Mouse (Mus musculus) heart, postnatal 36 days (tissue): Measurements from ENCODE around the gene Phospho2. TPM values are rescaled to one million over a fixed set of nuclear protein-coding genes. Genes with fewer than 3 reads are reported as not detected.
A peak's percentile ranks its signal among the peaks of the same experiment; 100 is the strongest.

ENCODE experiments used
- DNase-seq, 2 experiments: peaks; one replicate each; pipeline ENCODE4 v3.0.0; 2021 to 2022
- intact Hi-C: fragments of 180-260 bp; cut with DNase I; formaldehyde crosslinking; loops from one replicate; pipeline ENCODE4 v1.15.1; 2025
- total RNA-seq, 2 experiments: library from RNA; stranded (reverse); gene quantifications; 2 replicates each; pipeline ENCODE4 v1.2.3; 2021

The Phospho2 gene
- total RNA-seq, 2 experiments from 2014 or later, result 22.7 to 24.1 TPM

GRCm38 (mm10) chr2:69822361-69823128 is 33.1 kb downstream of the Phospho2 start:
- intact Hi-C loops, result loop anchor here (1.0 to 2.0 kb wide), 2 partner anchors 19 to 38 kb away; partner anchors contain the start of gene Ssb
- DNase-seq, result peak; percentile 42 to 56

DNA sequence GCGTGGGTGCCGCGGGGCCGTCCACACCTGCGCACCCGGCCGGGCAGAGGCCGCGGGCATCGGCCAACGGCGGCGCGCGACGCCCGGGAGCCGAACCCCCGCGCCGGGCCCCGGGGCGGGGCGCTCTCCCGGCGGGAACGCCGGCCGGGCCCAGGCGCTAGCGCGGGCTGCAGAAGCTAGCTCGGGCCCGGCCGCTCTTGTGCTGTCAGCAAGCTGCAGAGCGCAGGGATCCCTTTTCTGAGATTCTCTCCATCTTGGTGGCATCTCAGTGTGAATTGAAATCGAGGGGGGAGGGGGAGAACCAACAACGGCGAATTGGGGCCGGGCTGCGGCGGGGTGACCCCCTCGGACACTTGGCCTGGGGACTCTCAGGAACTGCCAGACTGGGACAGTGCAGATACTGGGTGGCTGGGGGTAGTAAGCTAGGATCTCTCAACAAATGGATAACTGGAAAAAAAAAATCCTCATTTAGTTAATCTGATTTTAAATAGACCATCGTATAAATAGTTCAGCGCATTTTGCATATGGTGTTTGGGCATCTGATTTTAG is 33.8 kb downstream of the Phospho2 start:
- peak in 1 of 2 experiments; percentile 32 for DNase-seq
- intact Hi-C loops, result loop anchor here (1.0 to 2.0 kb wide), 2 partner anchors 20 to 38 kb away; partner anchors contain the start of gene Ssb

- intact Hi-C loops, result no loop called here
- DNase-seq, result no peak
Observed at GRCm38 (mm10) chr2:69825898-69826297, 36.5 kb downstream of the Phospho2 start.

DNA sequence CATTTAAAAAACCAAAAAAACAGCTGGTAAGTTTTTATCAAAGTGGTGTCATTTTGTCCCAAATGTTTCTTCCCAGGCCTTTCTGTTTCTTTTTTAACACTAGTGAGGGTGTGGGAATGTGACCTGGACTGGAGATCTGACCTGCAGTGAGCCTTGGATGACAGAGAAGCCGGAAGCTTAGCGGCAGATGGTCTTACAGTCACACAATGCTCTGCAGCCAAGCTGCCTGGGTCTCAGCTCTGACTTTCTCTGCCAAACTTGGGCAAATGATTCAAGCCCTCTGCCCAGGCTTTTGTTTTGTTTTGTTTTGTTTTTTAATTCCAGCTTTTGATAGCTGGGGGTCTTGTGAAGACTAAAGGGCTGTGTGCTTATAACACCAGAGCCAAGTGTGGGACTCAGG is 37.0 kb downstream of the Phospho2 start:
- DNase-seq, result no peak
- intact Hi-C loops, result no loop called here

DNA sequence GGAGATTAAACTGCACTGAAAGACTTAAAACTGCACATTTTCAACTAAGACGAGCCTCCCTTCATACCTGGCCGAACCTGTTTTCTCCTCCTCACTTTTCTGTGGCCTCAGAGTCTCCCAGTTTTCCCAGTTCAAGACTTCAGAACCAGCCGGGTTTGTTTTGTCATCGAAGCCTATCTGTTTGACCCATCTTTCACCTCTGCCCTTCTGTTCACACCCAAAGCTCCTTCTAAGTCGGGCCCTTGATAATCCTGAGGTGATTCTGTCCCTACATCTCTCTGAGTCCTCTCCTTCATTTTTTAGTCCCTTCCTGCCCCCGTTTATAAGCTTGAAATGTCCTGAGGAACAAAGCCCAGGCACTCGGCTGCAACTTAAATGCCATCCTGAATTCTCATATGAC is 38.6 kb downstream of the Phospho2 start:
- intact Hi-C loops, result no loop called here
- DNase-seq, result no peak

DNA sequence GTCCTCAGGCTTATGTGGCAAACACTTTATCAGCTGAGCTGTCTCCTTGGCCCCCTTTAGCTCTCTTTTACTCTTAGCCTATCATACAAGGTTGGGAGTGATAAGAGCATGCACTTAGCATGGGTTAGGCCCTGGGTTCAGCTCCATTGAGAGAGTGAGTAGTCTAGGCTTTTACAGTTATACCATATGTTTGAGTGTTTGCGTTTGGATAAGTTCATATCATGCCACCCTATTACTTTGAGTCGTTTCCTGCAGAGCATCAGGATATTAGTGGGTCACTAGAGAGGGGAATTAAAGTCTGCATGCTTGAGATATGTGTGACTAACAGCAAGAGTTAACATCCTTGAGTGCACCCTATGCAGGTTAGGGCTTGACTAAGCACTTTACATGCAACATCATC is 40.3 kb downstream of the Phospho2 start:
- intact Hi-C loops, result no loop called here

DNA sequence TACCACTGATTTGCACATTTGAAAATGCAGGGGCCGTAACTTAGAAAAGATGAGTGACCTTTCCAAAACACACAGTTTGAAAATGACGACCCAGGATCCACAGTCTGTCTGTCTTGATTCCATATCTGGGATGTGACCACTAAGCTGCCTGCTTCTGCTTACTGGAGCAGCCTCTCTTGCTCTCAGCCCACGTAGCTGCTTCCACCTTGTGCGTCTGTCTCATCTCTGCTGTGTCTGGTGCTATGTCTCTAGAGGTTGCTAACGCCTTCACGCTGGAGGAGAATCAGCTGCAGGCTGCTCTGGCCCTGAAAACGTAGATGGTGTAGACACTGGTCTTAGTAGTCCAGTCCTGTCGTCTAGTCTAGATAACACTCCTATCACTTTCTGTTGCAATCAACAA is 40.7 kb downstream of the Phospho2 start:
- DNase-seq, result no peak
- intact Hi-C loops, result no loop called here

More for the DNA sequence above, 40.3 kb downstream of the Phospho2 start:
- no peak for DNase-seq

DNA sequence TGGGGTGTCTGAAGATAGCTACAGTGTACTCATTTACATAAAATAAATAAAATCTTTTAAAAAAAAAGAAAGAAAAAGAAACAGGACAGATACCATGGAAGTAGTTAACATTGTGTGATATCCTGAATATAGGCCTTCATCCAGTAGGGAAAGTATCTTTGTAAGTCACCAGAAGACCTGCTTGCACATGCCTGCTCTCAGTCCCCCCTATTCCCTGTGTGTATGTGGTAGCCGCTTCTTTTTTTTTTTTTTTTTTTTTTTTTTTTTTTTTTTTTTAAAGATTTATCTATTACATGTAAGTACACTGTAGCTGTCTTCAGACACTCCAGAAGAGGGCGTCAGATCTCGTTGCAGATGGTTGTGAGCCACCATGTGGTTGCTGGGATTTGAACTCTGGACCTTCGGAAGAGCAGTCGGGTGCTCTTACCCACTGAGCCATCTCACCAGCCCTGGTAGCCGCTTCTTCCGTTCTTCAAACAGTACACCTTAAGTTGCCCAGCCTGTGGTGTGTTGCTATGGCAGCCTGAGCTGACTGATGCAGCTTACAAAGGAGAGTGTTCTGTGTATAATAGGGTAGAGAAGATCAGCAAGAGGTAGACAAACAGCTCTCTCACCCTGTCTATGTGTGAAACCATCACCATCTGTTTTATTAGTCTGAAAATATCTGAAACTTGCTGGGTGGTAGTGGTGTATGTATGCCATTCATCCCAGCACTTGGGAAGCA is 48.0 kb downstream of the Phospho2 start:
- intact Hi-C loops, result no loop called here
- no peak for DNase-seq

DNA sequence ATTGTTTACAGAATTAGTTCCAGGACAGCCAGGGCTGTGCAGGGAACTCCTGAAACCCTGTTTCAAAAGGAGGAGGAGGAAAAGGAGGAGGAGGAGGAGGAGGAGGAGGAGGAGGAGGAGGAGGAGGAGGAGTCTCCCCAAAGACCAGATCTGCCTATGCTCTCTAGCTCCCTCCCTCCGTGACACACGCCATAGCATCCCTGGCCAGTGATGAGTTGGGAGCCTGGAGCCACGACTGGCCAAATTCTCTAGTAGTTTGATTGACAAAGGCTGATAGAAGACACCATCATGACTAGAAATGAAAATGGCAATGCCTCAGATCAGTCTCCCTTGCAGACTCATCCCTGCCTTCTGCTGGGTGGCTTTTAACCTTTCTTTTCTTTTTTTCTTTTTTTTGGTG is 48.6 kb downstream of the Phospho2 start:
- intact Hi-C loops, result no loop called here
- DNase-seq, result no peak

GRCm38 (mm10) chr2:69838707-69839106 is 49.3 kb downstream of the Phospho2 start:
- intact Hi-C loops, result no loop called here
- no peak for DNase-seq

DNA sequence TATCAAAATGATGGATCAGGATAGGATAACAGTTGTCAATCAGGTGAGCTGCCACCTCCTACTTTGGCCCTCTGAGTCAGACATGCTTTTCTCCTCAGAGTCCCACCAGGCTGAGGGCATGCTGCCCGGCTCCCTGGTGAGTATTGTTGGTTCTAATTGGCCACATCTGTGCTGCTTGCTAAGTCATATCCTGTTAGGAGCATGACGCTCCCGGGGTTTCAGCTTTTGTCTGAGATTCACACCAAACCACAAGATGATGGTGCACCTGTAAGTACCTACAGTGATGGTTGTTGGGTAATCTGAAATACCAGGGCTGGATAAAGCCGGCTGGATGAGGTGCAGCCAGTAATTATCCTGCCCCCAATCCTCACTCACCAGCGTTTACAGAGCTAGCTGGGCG is 50.8 kb downstream of the Phospho2 start:
- no peak for DNase-seq
- intact Hi-C loops, result no loop called here

DNA sequence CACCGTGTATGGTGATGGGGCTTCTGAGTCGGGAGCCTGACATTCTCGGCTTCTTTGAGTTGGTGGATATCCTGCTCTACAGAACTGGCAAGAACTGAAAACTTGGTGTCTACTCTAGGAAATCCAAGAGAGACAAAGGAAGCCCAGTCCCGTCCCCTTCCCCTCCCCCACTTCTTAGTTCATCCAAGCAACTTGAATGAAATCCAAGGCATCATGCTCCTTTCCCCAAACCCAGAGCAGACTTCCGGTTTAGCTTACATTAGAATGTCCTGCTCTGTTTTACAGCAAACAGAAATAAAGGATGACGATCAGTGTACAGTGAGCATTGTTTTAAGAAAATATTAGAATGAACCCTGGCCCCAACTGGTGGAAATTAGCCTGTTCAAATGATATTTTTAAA is 59.8 kb downstream of the Phospho2 start:
- DNase-seq, result no peak
- intact Hi-C loops, result no loop called here

Other genes with a start within 250 kb of the Phospho2 start
- gene Lrp2, start 203.6 kb upstream of the Phospho2 start, total RNA-seq, result 1 to 10 TPM in 1 of 2 experiments, under 1 TPM in 1; 0.89 to 1.7 TPM
- 1 to 10 TPM; 4.7 to 5.3 TPM for gene Bbs5, start 142.5 kb upstream of the Phospho2 start, total RNA-seq
- 10 to 100 TPM; 66.9 to 77.0 TPM for gene Klhl41, start 119.5 kb upstream of the Phospho2 start, total RNA-seq
- 10 to 100 TPM; 27.2 to 35.9 TPM for gene Fastkd1, start 76.1 kb upstream of the Phospho2 start, total RNA-seq
- gene Ppig, start 67.1 kb upstream of the Phospho2 start, total RNA-seq, result 10 to 100 TPM; 35.7 to 38.8 TPM
- gene Ccdc173, start within 50 bp of the Phospho2 start, total RNA-seq, result under 1 TPM; 0.36 to 0.65 TPM
- gene Klhl23, start 32.3 kb downstream of the Phospho2 start, total RNA-seq, result 10 to 100 TPM; 36.4 to 38.9 TPM
- gene Ssb, start 71.9 kb downstream of the Phospho2 start, total RNA-seq, result 10 to 100 TPM; 61.7 to 68.2 TPM
- gene Mettl5, start 96.0 kb downstream of the Phospho2 start, total RNA-seq, result 10 to 100 TPM; 20.8 to 25.3 TPM
- gene Ubr3, start 107.6 kb downstream of the Phospho2 start, total RNA-seq, result 100 to 1,000 TPM; 125 to 133 TPM
- under 1 TPM in 1 of 2 experiments, not detected in 1; 0.08 TPM for gene Myo3b, start 249.5 kb downstream of the Phospho2 start, total RNA-seq